Mouse (Mus musculus) neural tube, embryonic 14.5 days (tissue): ENCODE data around the gene Fabp6. TPM values are rescaled to one million over a fixed set of nuclear protein-coding genes. Genes with fewer than 3 reads are reported as not detected.
A peak's percentile ranks its signal among the peaks of the same experiment; 100 is the strongest.

Experiments used
- ATAC-seq: fragments of 200-750 bp; cut with Nextera tagmentation; 2 replicates; pipeline ENCODE4 v1.8.0; 2017; ENCODE audit warnings: low read depth, mild to moderate bottlenecking, moderate TSS enrichment, moderate library complexity
- H3K27ac ChIP-seq: fragments of 300-500 bp; sonication (generic); 2 replicates; pipeline ENCODE4 v1.5.1; 2014; ENCODE audit warnings: low read depth, mild to moderate bottlenecking, control low read depth, low read length, moderate library complexity, mixed read lengths
- H3K27me3 ChIP-seq: fragments of 300-500 bp; sonication (generic); 2 replicates; pipeline ENCODE4 v1.6.1; 2014; ENCODE audit warnings: low read length; ENCODE audit not compliant: control insufficient read depth, insufficient read depth
- H3K36me3 ChIP-seq: fragments of 300-500 bp; sonication (generic); 2 replicates; pipeline ENCODE4 v1.6.1; 2014; ENCODE audit warnings: low read length, mixed read lengths; ENCODE audit not compliant: control insufficient read depth, insufficient read depth
- H3K4me1 ChIP-seq: fragments of 300-500 bp; sonication (generic); 2 replicates; pipeline ENCODE4 v1.6.1; 2014; ENCODE audit warnings: low read length; ENCODE audit not compliant: control insufficient read depth, insufficient read depth
- H3K4me2 ChIP-seq: fragments of 300-500 bp; sonication (generic); 2 replicates; pipeline ENCODE4 v1.6.1; 2014; ENCODE audit warnings: mild to moderate bottlenecking, low read depth, low read length, control low read depth
- H3K4me3 ChIP-seq: fragments of 300-500 bp; sonication (generic); 2 replicates; pipeline ENCODE4 v1.5.1; 2014; ENCODE audit warnings: low read depth, low read length, control low read depth, mixed read lengths
- H3K9ac ChIP-seq: fragments of 300-500 bp; sonication (generic); replicated peaks from 2 replicates; pipeline ENCODE4 v1.6.1; 2014; ENCODE audit warnings: low read depth, mild to moderate bottlenecking, control low read depth, low read length, mixed read lengths
- H3K9me3 ChIP-seq: fragments of 300-500 bp; sonication (generic); 2 replicates; pipeline ENCODE4 v1.6.1; 2016; ENCODE audit warnings: low read length; ENCODE audit not compliant: control insufficient read depth
- WGBS: fragments of 180-500 bp; shearing (Covaris S2); extraction: QIAGEN DNeasy Blood & Tissue Kit; methylation state at CpG from one replicate; pipeline ENCODE4 v1.1.7; 2014; 5-methylcytosine and 5-hydroxymethylcytosine counted together
- polyA plus RNA-seq: library from polyadenylated mRNA; unstranded; fragments of >200 nt; fragmentation: Nextera tagmentation; extraction: Ambion mirVana; gene quantifications from 2 replicates; pipeline ENCODE4 v1.2.1, GENCODE M21; 2014

Gene Fabp6
- polyA plus RNA-seq = not detected in 2 replicates

DNA sequence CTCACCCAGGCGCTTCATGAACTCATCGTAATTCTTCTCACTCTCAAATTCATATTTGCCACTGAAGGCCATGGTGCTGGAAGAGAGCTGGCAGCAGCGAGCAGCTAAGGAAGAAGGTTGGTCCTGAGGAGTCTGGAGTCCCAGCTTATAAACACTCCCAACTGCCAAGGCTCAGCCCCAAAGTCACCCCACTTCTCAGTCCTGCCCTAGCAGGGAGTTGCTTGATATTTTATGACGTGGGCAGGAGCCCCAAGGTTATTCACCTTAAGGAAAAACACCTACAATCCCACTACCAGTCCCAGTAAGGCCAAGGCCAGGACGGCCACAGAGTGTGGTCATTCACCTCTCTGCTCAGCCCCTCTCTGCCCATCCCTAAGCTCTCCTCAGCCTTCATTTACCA lies at the start of gene Fabp6:
Fabp6 (minus strand) TSS at position 101 of the 400 bp plus-strand sequence.
- H3K4me2 ChIP-seq = no peak within 1 kb of the TSS

DNA sequence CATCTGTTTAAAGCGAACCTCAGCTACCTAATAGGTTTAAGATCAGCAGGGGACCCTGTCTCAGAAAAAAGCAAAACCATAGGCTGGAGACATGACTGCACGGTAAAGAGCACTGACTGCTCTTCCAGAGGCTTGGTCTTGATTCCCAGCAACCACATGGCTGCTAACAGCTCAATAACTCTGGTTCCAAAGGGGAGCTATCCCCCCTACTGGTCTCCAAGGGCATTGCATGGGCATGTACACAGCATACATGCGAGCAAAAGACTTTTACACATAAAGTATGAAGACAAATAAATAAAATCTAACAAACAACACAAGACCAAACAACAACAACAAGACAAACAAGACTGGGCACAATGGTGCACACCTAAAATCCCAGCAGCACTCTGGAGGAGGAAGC lies 43.9 kb upstream of the Fabp6 start:
- 0 out of 2 replicates have a peak, but pooled peaks cover 3% of the 10 kb centered on the region for H3K4me1 ChIP-seq
- no peak for ATAC-seq

More for the DNA sequence above, at the start of gene Fabp6:
- H3K27me3 ChIP-seq = no peaks in the 10 kb centered on the region
- no peak for ATAC-seq
- H3K9ac ChIP-seq = no peak within 1 kb of the TSS
- no peaks in the 10 kb centered on the region for H3K4me1 ChIP-seq
- WGBS = 90% methylated on average over 5 of the region's 5 CpGs
- H3K9me3 ChIP-seq = no peaks in the 10 kb centered on the region
- H3K4me3 ChIP-seq = no peak within 1 kb of the TSS
- H3K27ac ChIP-seq = no peak within 1 kb of the TSS
- no peaks in the 10 kb centered on the region for H3K36me3 ChIP-seq

DNA sequence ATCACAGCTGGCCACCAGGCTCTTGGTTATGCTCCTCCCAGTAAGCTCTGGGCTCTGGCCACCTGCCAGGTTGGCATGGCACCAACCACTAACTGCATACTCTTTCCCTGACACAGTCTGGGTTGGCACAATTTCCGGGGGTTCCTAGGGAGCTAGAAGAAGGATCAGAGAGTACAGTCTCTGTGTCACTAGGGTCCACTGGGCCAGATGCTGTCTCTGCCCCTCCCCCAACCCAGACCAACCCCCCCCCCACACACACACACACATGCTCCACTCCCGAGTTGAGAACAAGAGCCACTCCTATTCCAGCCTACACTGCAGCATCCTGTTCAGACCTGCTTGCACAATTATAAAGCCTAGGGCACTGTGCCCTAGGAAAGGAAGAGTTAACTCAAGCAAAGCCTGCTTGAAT lies 41.8 kb upstream of the Fabp6 start:
- no peaks in the 10 kb centered on the region for H3K27me3 ChIP-seq
- H3K9ac ChIP-seq = no peak overlapping the region
- 24% methylated on average over 2 of the region's 2 CpGs for WGBS
- H3K27ac ChIP-seq = peak overlapping the region; percentile 7
- no peaks in the 10 kb centered on the region for H3K9me3 ChIP-seq
- no peaks in the 10 kb centered on the region for H3K36me3 ChIP-seq
- 0 out of 2 replicates have a peak, but pooled peaks cover 3% of the 10 kb centered on the region for H3K4me1 ChIP-seq
- peak; percentile 96 for ATAC-seq
- H3K4me3 ChIP-seq = no peak overlapping the region
- H3K4me2 ChIP-seq = no peak overlapping the region

More for the DNA sequence above, 43.9 kb upstream of the Fabp6 start:
- H3K27ac ChIP-seq = no peak overlapping the region
- H3K9ac ChIP-seq = no peak overlapping the region
- H3K9me3 ChIP-seq = no peaks in the 10 kb centered on the region
- H3K4me2 ChIP-seq = no peak overlapping the region
- no peaks in the 10 kb centered on the region for H3K36me3 ChIP-seq
- 91% methylated on average over 3 of the region's 3 CpGs for WGBS
- H3K27me3 ChIP-seq = no peaks in the 10 kb centered on the region
- no peak overlapping the region for H3K4me3 ChIP-seq

DNA sequence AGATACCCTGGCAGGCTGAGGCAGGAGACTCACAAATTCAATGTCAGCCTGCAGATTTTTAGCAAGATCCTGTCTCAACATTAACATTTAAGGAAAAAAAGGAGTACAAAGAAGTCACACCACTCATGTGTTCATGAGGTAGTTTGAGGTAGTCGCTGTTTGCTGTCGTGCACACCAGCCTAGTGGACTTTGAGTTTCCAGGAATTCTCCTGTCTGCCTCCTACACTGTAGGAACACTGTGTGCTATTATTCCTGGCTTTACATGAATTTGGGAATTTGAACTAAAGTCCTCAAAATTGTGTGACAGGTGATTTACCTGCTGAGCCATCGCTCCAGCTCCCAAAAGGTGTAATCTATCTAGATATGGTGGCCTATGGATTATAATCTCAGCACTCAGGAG lies 37.1 kb upstream of the Fabp6 start:
- Histone ChIP-seq H3K4me1 (peaks cover 9% of the 10 kb centered on the region; the same call in 1 of the 2 replicates), H3K27ac (no peak overlapping the region), H3K4me3 (no peak overlapping the region), H3K27me3 (no peaks in the 10 kb centered on the region), H3K4me2 (no peak overlapping the region), H3K9me3 (no peaks in the 10 kb centered on the region), H3K36me3 (no peaks in the 10 kb centered on the region), H3K9ac (no peak overlapping the region)
- 94% methylated on average over 3 of the region's 3 CpGs for WGBS
- ATAC-seq = no peak

DNA sequence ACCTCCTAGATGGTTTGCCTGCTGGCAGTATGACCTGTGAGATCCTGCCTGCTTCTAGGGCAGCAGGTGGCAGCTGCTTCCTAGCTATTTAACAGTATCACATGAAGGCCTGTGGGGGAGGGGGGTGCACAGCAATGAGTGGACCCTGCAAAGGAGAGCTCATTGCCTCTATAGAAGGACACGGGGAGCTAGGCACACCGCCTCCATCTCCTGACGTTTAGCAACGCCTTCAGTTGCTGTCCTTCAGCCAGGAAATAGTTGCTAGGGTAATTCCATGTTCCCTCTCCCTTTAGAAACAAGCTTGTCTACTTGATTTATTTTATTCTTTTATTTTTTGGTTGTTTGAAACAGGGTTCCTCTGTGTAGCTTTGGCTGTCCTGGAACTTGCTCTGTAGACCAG lies 35.4 kb upstream of the Fabp6 start:
- 74% methylated on average over 4 of the region's 4 CpGs for WGBS
- Histone ChIP-seq H3K36me3 (no peaks in the 10 kb centered on the region), H3K4me2 (no peak overlapping the region), H3K27me3 (no peaks in the 10 kb centered on the region), H3K4me3 (no peak overlapping the region), H3K4me1 (peaks cover 9% of the 10 kb centered on the region; the same call in 1 of the 2 replicates), H3K9me3 (no peaks in the 10 kb centered on the region), H3K27ac (no peak overlapping the region), H3K9ac (no peak overlapping the region)
- ATAC-seq = no peak

DNA sequence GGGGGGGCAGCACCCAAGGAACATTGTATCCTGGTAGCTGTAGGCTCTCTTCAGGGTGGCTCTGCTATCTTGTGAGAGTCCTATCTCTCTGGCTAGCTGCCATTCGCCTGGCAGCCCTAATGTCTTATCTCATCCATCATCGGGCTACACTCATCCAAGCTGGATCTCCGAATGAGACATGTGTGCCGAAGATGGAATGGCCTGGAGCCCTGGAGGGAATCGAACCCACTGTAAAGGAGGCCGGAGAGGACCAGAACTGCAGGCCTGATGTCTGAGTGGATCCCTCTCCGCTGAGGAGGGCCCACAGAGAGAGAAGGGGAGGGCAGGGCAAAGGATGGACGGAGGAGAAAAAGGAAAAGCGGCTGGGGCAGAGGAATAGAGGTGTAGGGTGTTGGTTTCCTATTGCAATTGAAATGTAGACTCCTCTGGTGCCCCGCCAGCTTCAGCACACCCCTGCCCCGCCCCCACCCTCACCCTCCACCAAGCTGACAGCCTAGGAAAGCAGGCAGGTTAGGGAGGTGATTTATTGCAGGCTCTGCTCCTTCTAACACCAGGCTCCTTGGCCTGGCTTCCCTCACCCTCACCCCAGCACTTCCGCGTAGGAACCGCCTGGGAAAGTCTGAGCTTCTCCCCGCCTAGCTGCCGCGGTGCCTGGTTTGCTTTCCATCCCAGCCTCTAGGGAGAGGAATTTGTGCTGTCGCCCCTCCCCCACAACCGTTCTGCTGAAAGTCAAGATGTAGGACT lies 32.5 kb upstream of the Fabp6 start:
- no peaks in the 10 kb centered on the region for H3K27me3 ChIP-seq
- H3K4me3 ChIP-seq = no peak overlapping the region
- H3K9me3 ChIP-seq = no peaks in the 10 kb centered on the region
- H3K4me1 ChIP-seq = peaks cover 9% of the 10 kb centered on the region; the same call in 1 of the 2 replicates
- H3K36me3 ChIP-seq = no peaks in the 10 kb centered on the region
- 16% methylated on average over 18 of the region's 19 CpGs for WGBS
- peak; percentile 69; the same call in 1 of the 2 replicates for ATAC-seq
- no peak overlapping the region for H3K9ac ChIP-seq
- peak overlapping the region; percentile 44; the same call in 1 of the 2 replicates for H3K27ac ChIP-seq
- peak overlapping the region; percentile 30; the same call in 1 of the 2 replicates for H3K4me2 ChIP-seq

DNA sequence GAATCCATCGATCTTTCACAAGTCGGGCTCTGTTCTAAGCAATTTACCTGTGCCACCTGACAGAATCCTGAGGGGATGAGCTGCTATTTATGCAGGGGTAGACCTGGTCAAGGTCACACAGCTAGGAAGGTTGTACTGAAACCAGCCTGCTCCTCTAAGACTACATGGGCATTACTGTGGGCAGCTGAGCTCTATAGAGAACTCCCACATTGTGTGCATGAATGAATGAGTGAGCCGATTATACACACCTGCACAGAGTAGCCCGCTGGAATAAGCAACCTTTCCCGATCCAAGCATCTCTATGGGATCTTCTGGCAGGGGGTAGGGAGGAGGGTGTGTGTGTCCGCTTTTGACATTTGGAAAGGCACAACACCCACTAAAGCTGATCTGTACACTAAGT lies 31.8 kb upstream of the Fabp6 start:
- H3K9ac ChIP-seq = no peak overlapping the region
- ATAC-seq = peak; percentile 22; the same call in 1 of the 2 replicates
- 82% methylated on average over 6 of the region's 6 CpGs for WGBS

DNA sequence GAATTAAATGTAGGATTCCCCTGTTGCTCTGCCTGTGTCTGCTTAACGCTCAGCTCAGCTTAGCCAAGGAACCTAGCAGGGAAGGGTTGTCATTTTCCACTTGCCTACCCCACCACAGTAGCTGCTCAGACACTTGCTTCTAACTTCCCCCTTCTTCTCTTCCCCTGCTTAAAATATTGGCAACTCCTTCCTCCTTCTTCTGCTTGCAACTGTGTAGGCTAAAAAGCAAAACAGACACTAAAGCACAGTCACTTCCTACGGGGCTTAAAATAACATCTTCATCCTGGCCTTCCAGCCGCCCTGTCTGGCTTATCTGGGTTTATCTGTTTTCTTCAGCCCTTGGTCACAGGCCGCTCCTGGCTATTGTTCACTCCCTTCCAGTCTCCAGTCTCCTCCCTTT lies 31.2 kb upstream of the Fabp6 start:
- 69% methylated on average over 4 of the region's 4 CpGs for WGBS
- Histone ChIP-seq H3K9me3 (no peaks in the 10 kb centered on the region), H3K9ac (no peak overlapping the region), H3K4me2 (no peak overlapping the region), H3K27me3 (no peaks in the 10 kb centered on the region), H3K4me3 (no peak overlapping the region), H3K36me3 (no peaks in the 10 kb centered on the region), H3K27ac (peak overlapping the region; percentile 7; the same call in 1 of the 2 replicates), H3K4me1 (peaks cover 9% of the 10 kb centered on the region; the same call in 1 of the 2 replicates)
- ATAC-seq = no peak

More for the DNA sequence above, 31.8 kb upstream of the Fabp6 start:
- H3K27ac ChIP-seq = 0 out of 2 replicates have a peak overlapping the region, but pooled peaks have one; percentile 44
- H3K36me3 ChIP-seq = no peaks in the 10 kb centered on the region
- H3K4me3 ChIP-seq = no peak overlapping the region
- H3K4me1 ChIP-seq = peaks cover 9% of the 10 kb centered on the region; the same call in 1 of the 2 replicates
- no peaks in the 10 kb centered on the region for H3K27me3 ChIP-seq
- no peak overlapping the region for H3K4me2 ChIP-seq
- no peaks in the 10 kb centered on the region for H3K9me3 ChIP-seq

DNA sequence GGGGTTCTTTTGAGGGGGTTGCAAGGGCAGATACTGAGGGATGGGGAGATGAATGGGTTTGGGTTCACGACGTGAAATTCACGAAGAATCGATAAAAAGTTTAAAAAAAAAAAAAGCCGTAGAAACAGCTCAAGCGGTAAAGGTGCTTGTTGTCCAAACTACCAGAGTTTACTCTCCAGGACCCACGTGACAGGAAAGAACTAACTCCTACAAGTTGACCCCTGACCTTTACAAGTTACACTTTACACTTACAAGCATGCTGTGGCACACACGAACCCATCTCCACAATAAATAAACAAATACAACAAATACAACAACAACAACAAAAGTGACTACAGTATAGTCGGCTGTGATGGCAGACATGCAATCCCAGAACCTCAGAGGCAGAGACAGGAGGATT lies 30.3 kb upstream of the Fabp6 start:
- no peaks in the 10 kb centered on the region for H3K36me3 ChIP-seq
- H3K27ac ChIP-seq = no peak overlapping the region
- H3K4me3 ChIP-seq = no peak overlapping the region
- ATAC-seq = no peak
- H3K4me2 ChIP-seq = no peak overlapping the region
- H3K9me3 ChIP-seq = no peaks in the 10 kb centered on the region
- H3K9ac ChIP-seq = no peak overlapping the region
- no peaks in the 10 kb centered on the region for H3K27me3 ChIP-seq
- H3K4me1 ChIP-seq = peaks cover 14% of the 10 kb centered on the region; the same call in 1 of the 2 replicates
- 89% methylated on average over 9 of the region's 9 CpGs for WGBS
